Mouse (Mus musculus): Measurements from ENCODE around the gene Slc22a18.
"Not testable (repeated sequence)": the region's sequence is repeated elsewhere in the genome, so short reads cannot be mapped to it uniquely, and the experiment has no call there.

Gene Slc22a18

GRCm38 (mm10) chr7:143502418-143503200, 29.1 kb downstream of the Slc22a18 start, which contains the start of gene Phlda2:
Gene Phlda2 (minus strand): TSS chr7:143503150.
- no peak for DNase-seq (ENCODE audit: extremely low spot score, low read depth, low spot score)

GRCm38 (mm10) chr7:143503926-143504325, 30.4 kb downstream of the Slc22a18 start:
- DNase-seq (ENCODE audit: extremely low spot score, low read depth, low spot score), result no peak

GRCm38 (mm10) chr7:143505411-143505810, 31.9 kb downstream of the Slc22a18 start:
- DNase-seq (ENCODE audit: extremely low spot score, low read depth, low spot score), result no peak

DNA sequence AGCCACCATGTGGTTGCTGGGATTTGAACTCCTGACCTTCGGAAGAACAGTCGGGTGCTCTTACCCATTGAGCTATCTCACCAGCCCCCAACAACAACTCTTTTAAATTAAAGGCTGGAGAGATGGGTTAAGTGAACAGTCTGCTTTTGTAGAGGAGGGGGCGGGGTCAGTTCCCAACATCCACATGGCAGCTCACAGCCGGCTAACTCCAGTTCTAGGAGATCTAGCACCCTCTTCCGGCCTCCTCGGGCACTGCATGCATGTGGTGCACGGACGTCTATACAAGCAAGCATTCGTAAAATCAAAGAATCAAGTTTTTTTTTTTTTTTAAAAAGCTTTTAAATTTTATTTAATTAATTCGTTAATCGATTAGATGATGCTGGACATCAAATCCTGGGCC, 32.3 kb downstream of the Slc22a18 start:
- no peak for DNase-seq (ENCODE audit: extremely low spot score, low read depth, low spot score)

DNA sequence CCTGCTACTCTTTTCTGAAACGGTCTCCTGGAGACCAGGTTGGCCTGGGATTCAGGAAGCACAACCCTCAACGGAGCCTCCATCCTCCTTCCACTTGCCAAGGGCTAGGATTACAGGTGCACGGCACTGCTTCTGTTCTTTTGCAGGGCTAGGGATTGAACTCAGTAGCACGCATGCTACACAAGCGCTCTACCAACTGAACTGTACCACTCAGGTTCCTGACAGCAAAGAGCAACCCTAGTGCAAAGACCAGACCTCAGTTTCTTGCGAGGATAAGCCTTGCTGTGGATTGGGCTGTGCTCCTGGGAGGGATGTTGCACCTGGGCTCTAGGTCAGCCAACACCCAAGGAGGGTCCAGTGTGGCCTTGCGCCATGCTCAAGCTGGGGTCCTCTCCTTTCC, 32.7 kb downstream of the Slc22a18 start:
- DNase-seq (ENCODE audit: extremely low spot score, low read depth, low spot score), result no peak

DNA sequence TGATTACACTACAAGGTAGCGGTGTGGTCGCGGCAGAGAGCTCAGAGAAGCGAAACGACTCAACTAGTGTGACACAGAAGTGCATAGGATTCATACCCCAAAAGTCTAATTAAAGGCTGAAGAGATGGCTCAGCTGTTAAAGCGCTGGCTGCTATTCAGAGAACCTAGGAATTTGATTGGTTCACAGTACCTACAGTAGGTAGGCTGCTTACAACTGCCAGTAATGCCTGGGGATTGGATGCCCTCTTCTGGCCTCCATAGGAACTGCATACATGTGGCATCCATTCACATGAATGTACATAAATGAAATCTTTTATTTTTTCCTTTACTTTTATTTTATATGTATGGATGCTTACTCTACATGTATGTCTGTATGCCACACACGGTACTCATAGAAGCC, 33.1 kb downstream of the Slc22a18 start:
- peak; percentile 39 for DNase-seq (ENCODE audit: extremely low spot score, low read depth, low spot score)

DNA sequence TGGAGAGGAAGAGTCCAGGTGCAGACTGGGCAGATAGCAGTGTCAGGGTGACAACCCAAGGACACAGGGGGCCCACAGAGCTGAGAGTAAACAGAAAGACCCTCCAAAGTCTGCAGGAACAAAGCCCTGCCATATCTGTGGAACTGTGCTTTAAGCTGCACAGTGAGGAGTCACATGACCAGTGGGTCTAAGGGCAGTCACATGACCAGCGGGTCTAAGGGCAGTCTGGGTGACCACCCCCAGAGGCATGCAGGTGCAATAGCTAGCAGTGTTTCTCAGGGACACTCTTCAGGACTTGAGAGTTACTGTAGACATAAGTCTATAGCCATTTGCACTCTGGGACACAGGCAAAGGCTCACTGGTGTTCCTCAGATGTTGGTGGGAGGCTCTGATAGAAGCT, 36.0 kb downstream of the Slc22a18 start:
- DNase-seq (ENCODE audit: extremely low spot score, low read depth, low spot score), result no peak

DNA sequence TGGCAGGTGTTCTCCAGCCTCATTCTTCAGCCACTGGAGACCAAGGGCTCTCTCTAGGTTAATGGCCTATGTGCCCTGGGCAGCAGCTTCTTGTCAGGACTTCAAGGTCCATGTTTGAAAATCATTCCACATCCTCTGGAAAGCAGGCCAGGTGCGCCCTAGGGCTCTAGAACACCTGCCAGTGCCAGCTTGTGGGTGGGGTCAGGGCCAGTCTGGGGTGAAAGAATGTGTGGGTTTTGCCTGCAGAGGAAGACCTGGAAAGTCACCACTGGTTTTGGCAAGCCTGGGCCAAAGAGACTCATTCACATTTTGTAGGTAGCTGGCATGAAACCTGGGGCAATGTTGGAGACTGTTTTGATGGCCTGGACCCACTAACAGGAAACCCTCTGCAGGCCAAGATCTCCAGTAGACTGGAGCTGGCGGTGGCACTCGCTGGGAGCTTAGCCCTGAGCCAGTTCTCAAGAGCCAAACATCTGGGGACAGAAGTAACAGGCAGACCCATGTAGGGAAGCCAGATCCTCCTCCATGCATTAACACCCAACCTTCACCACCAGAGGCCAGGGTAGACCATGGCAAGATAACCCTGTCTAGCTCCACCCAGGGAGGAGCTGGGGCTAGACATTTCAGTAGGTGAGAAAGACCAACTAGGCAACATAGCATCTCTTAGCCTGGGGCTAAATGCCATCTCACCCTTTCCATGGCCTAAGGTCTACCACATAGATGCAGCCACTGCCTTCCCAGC, 37.2 kb downstream of the Slc22a18 start:
- DNase-seq (ENCODE audit: extremely low spot score, low read depth, low spot score), result no peak

DNA sequence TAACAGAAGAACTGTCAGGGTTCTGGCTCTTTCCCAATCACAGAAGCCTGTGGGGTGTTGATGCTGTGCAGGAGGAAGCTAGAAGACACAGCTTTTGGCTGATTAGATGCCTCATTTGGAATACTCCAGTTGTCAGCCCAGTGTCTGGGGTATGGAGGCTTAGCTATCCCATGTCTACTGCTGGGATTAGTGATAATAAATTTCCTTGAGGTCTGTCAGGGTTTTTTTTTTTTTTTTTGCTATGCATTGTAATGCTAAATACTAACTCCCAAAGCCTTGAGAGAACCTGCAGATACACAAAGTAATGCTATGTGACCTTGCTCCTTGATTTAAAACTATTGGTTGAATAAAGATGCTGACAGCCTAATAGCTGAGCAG, 37.8 kb downstream of the Slc22a18 start:
- no peak for DNase-seq (ENCODE audit: extremely low spot score, low read depth, low spot score)

DNA sequence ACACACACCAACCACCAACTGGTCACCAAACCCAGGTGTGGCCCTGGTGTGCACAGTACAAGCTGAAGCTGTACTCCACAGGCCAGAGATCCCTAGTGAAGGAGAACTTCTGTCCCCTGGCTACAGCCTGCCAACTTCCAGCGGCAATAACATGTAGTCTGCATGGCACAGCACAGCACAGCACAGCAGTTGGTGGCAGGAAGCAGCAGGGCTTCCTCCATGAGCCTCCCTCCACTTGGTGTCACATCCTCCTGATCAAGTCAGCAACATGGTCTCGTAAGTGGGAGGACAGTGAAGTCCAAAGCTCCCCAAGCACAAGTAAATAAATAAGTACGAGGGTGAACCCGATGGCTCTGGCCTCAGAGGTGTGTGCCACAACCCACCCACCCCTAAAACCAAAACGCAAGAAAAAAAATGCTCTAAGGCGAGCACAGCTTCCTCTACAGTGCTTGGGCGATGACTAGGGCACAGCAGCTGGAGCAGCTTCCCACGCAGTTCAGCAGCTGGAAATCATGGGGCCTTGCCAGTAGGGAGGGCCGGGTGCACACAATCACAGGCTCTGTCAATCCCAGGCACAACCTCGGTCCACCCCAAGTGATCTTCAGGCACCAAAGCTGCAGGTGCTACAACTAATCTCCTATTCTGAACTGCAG, 40.4 kb downstream of the Slc22a18 start:
- no peak for DNase-seq (ENCODE audit: extremely low spot score, low read depth, low spot score)

GRCm38 (mm10) chr7:143514416-143514768, 40.9 kb downstream of the Slc22a18 start:
- DNase-seq (ENCODE audit: extremely low spot score, low read depth, low spot score), result no peak

DNA sequence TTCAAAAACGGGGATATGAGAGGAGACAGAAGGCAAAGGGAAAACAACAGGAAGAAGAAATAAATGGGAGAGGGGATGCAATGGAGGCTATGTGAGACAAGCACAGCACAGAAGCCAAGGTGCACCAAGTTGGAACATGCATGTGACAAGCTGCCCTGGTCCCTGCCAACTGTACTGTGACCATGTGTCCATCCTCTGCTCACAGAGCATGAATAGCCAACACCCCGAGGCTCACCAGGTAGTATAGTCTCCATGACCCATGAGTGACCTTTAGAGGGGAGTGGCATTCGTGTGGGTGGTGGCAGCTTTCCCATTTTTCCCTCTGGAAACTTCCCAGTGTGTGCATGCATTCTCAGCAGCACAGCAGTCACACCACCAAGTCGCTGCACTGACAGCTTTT, 45.8 kb downstream of the Slc22a18 start:
- no peak for DNase-seq (ENCODE audit: extremely low spot score, low read depth, low spot score)

DNA sequence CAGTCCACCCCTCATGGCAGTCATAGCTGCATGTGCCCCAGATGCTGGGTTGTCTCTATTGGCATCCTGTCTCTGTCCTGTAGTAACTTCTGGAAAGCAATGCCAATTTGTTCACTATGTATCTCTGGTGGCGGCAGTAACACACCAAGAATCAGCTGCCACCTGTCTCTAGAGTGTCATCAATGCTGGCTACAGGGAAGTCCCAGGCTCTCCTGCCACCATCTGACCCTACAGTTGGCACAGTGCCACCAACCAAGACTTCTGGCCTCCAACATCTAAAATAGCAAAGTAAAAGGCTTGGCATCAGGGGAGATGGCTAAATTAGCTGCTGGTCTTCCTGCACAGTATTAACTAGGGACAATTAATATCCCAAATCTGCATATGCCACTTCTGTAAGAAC, 58.9 kb downstream of the Slc22a18 start:
- no peak for DNase-seq (ENCODE audit: extremely low spot score, low read depth, low spot score)

GRCm38 (mm10) chr7:143533284-143533683, 59.7 kb downstream of the Slc22a18 start:
- no peak for DNase-seq (ENCODE audit: extremely low spot score, low read depth, low spot score)

DNA sequence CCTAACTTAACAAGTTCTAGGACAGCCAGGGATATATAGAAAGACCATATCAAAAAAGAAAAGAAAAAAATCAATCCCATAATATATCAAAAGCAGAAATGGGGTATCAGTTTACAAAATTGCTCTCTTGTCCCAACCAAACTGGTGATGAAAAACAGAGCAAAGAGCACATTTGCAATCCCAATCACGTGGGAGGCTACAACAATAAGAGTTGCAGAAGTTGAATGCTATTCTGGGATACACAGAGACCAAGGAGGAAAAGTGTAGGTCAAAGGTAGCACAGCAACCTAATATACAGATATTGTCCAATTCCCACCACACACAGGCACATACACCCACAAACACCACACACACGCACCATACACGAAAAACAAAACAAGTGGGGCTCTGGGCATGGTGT, 62.7 kb downstream of the Slc22a18 start:
- DNase-seq (ENCODE audit: extremely low spot score, low read depth, low spot score), result no peak

- DNase-seq (ENCODE audit: extremely low spot score, low read depth, low spot score), result not testable (repeated sequence)
Observed at GRCm38 (mm10) chr7:143538229-143538628, 64.7 kb downstream of the Slc22a18 start.

DNA sequence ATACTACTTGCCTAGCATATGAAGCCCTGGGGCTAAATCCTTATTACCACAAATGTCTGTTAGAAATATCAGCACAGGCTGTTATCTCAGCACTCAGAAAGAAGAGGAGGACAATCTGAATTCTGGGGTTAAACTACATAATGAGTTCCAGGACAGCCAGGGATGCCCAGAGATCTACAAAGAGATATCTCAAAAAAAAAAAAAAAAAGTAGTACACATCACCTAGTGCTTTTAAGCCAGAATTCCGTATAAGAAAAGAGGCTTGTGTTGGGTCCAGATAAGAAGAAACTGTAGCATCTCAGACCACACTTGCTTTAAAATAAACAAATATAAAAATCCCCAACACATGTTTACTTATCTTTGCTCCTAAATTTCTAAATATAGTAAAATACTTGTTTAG, 65.1 kb downstream of the Slc22a18 start:
- DNase-seq (ENCODE audit: extremely low spot score, low read depth, low spot score), result no peak

DNA sequence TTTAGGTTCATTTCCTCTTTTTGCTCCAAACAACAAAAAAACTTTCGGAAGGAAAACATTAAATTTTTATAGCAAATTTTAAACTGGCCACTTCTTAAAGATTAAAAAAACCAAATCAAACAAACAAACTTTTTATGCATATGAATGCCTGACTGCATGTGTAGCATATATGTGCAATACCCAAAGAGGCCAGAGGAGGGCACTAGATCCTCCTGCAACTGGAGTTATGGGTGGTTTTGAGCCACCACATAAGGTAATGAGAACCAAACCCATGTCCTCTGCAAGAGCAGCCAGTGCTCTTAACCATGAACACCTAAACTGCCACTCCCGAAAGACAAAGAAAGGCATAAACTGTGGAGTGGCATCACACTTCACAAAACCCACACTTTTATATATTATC, 70.8 kb downstream of the Slc22a18 start:
- DNase-seq (ENCODE audit: extremely low spot score, low read depth, low spot score), result no peak

DNA sequence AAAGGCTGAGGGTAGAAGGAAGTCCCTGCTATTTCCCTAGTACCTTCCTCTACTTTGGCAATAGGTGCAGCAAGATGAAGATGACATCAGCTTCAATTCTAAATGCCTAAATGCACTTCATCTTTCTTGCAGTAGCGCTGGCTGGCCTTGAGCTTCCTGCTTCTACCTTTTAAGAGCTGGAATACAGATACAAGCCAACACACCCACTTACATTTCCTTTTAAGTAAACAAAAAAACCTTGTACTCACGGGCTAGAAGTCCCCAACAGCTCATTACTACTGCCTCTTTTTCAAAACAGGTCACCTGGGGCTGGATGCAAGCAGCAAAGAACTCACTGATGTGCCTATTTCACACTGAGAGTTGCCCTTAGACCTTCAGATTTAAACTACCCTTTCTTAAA, 73.0 kb downstream of the Slc22a18 start:
- DNase-seq (ENCODE audit: extremely low spot score, low read depth, low spot score), result no peak

DNA sequence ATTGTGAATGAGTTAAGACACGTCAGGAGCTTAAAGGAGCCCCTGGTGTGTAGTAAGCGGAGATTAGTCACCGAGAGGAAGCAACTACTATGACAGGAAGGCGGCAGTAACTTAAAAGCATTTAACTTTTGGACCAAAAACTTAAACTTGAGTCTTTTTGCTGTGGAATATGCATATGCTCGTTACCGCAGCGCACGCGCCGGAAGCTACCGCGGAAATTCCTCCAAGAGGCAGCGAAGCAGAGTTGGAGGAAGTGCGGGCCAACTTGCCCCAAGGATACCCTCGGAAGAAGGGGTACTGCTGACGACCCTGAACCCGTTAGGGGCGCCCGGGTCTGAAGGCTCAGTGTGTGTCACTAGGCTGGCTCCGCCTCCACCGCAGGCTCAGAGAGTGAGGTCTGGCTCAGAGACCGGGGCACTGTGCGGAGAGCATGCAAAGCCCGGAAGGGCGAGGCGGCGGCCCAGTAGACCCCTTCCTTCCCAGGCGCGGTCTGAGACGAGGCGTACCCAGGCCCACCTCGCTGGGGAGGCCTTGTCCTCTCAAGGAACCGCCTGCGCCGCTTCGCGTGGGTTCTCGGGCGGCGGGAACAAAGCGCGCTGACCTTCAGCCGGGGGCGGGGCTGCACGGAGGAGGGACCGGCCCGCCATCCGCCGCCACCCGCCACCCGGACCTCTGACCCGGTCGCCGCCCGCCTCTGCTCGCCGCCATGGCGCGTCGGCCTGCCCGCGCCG, 74.9 kb downstream of the Slc22a18 start:
- no peak for DNase-seq (ENCODE audit: extremely low spot score, low read depth, low spot score)
